Mouse (Mus musculus): ENCODE measurements around the gene Rrn3. TPM values are rescaled to one million over a fixed set of nuclear protein-coding genes. Genes with fewer than 3 reads are reported as not detected.

Gene Rrn3
- polyA plus RNA-seq, 2 experiments from 2014 or later, result 54.1 to 65.3 TPM

DNA sequence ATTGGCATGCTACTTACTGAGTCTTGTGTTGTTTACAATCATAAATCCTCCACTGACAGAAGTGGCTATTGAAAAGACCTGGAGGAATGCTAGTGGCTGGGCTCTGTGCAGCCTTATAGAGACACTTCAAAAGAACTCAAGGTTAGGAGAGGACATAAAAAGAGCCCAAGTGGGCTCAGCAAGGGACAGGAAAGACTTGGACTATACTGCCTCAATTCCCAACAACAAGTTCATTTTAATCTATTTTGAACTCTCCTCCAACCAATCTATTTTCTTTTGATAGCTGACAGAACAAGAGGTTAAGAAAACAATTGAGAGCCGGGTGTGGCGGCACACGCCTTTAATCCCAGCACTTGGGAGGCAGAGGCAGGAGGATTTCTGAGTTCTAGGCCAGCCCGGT, 73.4 kb downstream of the Rrn3 start:
- ATAC-seq, result no peak

Other genes with a start within 250 kb of the Rrn3 start
- gene Parn, start 112.5 kb upstream of the Rrn3 start, polyA plus RNA-seq (2017; shearing (Covaris generic)), result 10 to 100 TPM; 36.0 to 41.4 TPM
- 10 to 100 TPM; 60.0 to 64.7 TPM for gene Bfar, start 108.8 kb upstream of the Rrn3 start, polyA plus RNA-seq (2017; shearing (Covaris generic))
- gene 3110001I22Rik, start 108.8 kb upstream of the Rrn3 start, polyA plus RNA-seq (2017; shearing (Covaris generic)), result 1 to 10 TPM; 7.3 to 7.5 TPM
- not detected for gene Pla2g10, start 49.7 kb upstream of the Rrn3 start, polyA plus RNA-seq (2017; shearing (Covaris generic))
- 100 to 1,000 TPM; 129 to 146 TPM for gene Ntan1, start 38.1 kb downstream of the Rrn3 start, polyA plus RNA-seq (2017; shearing (Covaris generic))
- gene Pdxdc1, start 122.4 kb downstream of the Rrn3 start, polyA plus RNA-seq (2017; shearing (Covaris generic)), result 10 to 100 TPM; 21.0 to 28.2 TPM
- gene Mpv17l, start 122.5 kb downstream of the Rrn3 start, polyA plus RNA-seq (2017; shearing (Covaris generic)), result under 1 TPM; 0.55 to 0.91 TPM
- gene 2900011O08Rik, start 205.9 kb downstream of the Rrn3 start, polyA plus RNA-seq (2017; shearing (Covaris generic)), result not detected
- gene Ifitm7, start 206.2 kb downstream of the Rrn3 start, polyA plus RNA-seq (2017; shearing (Covaris generic)), result not detected